Mouse (Mus musculus) megakaryocyte, embryonic 14.5 days (primary cell): ENCODE measurements at regions not wholly inside any gene's neighbourhood (a gene's known extent, or its start where the extent isn't known, plus 50 kb on each side); places are given as distances from the start of the nearest gene placed in this dataset.

Experiments used
- FLI1 ChIP-seq: IDR thresholded peaks from 2 replicates; pipeline ENCODE4 v1.6.1; 2012; ENCODE audit warnings: low read length, inconsistent platforms, mixed read lengths
- GATA1 ChIP-seq: IDR thresholded peaks from 3 replicates; pipeline ENCODE4 v1.6.1; 2012; ENCODE audit warnings: mixed read lengths, low read length, inconsistent platforms, borderline replicate concordance

- TF ChIP-seq FLI1 (no peak), GATA1 (no peak)
These were observed 106.6 kb upstream of the G2e3 start for GRCm38 (mm10) chr12:51241131-51241781.
